Mouse (Mus musculus) heart, embryonic 11.5 days (tissue): Measurements from ENCODE around the gene Pcdh19. TPM values are rescaled to one million over a fixed set of nuclear protein-coding genes. Genes with fewer than 3 reads are reported as not detected.

Experiments used
- ATAC-seq: fragments of 200-750 bp; cut with Nextera tagmentation; replicated peaks from 2 replicates; pipeline ENCODE4 v1.8.0; 2017; ENCODE audit warnings: moderate library complexity; ENCODE audit not compliant: insufficient number of reproducible peaks, low FRiP score, low TSS enrichment
- H3K27ac ChIP-seq: fragments of 300-500 bp; sonication (generic); 2 replicates; pipeline ENCODE4 v1.5.1; 2014; ENCODE audit warnings: mild to moderate bottlenecking, low read depth, low read length
- H3K27me3 ChIP-seq: fragments of 300-500 bp; sonication (generic); 2 replicates; pipeline ENCODE4 v1.6.1; 2014; ENCODE audit warnings: mild to moderate bottlenecking, low read length, mixed read lengths; ENCODE audit not compliant: control insufficient read depth, insufficient read depth
- H3K36me3 ChIP-seq: fragments of 300-500 bp; sonication (generic); 2 replicates; pipeline ENCODE4 v1.6.1; 2014; ENCODE audit warnings: mild to moderate bottlenecking, low read length, moderate library complexity, mixed read lengths; ENCODE audit not compliant: control insufficient read depth, insufficient read depth
- H3K4me1 ChIP-seq: fragments of 300-500 bp; sonication (generic); 2 replicates; pipeline ENCODE4 v1.6.1; 2014; ENCODE audit warnings: low read length; ENCODE audit not compliant: control insufficient read depth, insufficient read depth
- H3K4me2 ChIP-seq: fragments of 300-500 bp; sonication (generic); 2 replicates; pipeline ENCODE4 v1.6.1; 2014; ENCODE audit warnings: mild to moderate bottlenecking, moderate library complexity
- H3K4me3 ChIP-seq: fragments of 300-500 bp; sonication (generic); 2 replicates; pipeline ENCODE4 v1.5.1; 2014; ENCODE audit warnings: low read depth, low read length
- H3K9ac ChIP-seq: fragments of 300-500 bp; sonication (generic); 2 replicates; pipeline ENCODE4 v1.6.1; 2014; ENCODE audit warnings: mild to moderate bottlenecking, low read depth, low read length, moderate library complexity
- H3K9me3 ChIP-seq: fragments of 300-500 bp; sonication (generic); replicated peaks from 2 replicates; pipeline ENCODE4 v1.6.1; 2016; ENCODE audit warnings: low read length; ENCODE audit not compliant: control insufficient read depth
- WGBS: fragments of 180-500 bp; shearing (Covaris S2); extraction: QIAGEN DNeasy Blood & Tissue Kit; methylation state at CpG from one replicate; pipeline ENCODE4 v1.1.7; 2014; ENCODE audit not compliant: insufficient replicate concordance; 5-methylcytosine and 5-hydroxymethylcytosine counted together
- polyA plus RNA-seq: library from polyadenylated mRNA; unstranded; fragments of >200 nt; fragmentation: Nextera tagmentation; extraction: Ambion mirVana; gene quantifications from 2 replicates; pipeline ENCODE4 v1.2.1, GENCODE M21; 2014

The Pcdh19 gene
- polyA plus RNA-seq, 1 experiment from 2014 or later, result 0.21 TPM

DNA sequence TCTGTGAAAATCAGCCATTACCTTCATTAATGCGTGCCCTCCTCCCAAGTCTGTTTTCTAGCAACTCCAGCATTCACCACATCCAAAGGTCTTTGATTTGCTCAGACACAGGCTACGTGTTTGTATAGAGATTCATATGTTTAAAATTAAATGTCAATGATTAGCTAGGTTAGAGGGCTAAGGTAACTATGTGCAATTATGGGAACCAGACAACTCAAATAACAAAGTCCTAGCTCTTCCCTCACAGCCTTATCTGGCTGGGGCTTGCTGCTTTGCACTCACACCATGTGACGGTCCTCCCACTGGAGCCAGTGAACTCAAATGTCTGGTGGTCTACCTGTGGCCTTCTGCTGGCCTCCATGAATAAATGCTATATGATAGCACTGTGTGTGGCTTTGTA lies 38.4 kb downstream of the Pcdh19 start:
- no peak overlapping the region for H3K9ac ChIP-seq
- no peaks in the 10 kb centered on the region for H3K9me3 ChIP-seq
- ATAC-seq, result no peak
- H3K27ac ChIP-seq, result no peak overlapping the region
- H3K36me3 ChIP-seq, result no peaks in the 10 kb centered on the region
- H3K4me1 ChIP-seq, result no peaks in the 10 kb centered on the region
- H3K4me2 ChIP-seq, result no peak overlapping the region
- no peak overlapping the region for H3K4me3 ChIP-seq
- H3K27me3 ChIP-seq, result no peaks in the 10 kb centered on the region
- 68% methylated on average over 3 of the region's 3 CpGs for WGBS

DNA sequence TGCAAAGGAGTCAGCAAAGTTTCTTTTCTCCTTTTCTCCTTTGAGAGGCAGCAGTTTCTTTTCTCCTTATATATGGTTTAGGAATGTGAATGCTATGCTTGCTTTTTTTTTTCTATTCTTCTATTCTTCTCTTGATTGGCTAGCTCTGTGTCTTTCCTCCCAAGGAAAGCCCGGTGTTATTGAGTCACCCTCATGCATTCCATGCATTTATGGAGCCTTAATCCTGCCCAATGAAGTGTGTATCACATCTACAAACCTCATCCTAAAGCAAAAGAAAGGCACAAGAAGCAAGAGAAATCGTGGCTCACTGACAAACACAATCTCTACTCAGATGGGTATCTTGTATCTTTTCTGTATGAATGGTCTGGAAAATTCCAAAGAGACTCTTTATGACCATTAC lies 41.0 kb downstream of the Pcdh19 start:
- Histone ChIP-seq H3K4me3 (no peak overlapping the region), H3K4me1 (no peaks in the 10 kb centered on the region), H3K27ac (no peak overlapping the region), H3K27me3 (no peaks in the 10 kb centered on the region), H3K36me3 (no peaks in the 10 kb centered on the region), H3K9me3 (no peaks in the 10 kb centered on the region), H3K9ac (no peak overlapping the region), H3K4me2 (no peak overlapping the region)
- no peak for ATAC-seq
- 63% methylated on average over 2 of the region's 2 CpGs for WGBS

DNA sequence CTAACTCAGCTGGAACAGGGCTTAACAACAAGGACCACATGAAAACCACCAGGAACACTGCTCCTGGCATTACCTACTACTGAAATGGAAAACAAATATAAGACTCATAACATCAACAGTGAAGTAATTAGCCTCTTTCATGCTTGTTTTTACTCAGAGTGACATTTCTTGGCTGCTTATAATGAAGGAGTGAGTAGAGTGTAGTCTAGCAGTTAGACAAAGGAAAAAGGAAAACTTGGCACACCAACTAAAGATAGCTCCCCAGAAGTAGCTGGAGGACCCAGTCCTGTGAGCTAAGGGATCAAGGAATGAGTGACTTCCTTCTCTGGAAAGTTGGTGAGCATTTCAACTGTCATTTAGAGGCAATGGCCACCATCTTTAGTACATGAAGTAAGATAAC lies 49.3 kb downstream of the Pcdh19 start:
- H3K9me3 ChIP-seq, result no peaks in the 10 kb centered on the region
- H3K27ac ChIP-seq, result no peak overlapping the region
- no peak for ATAC-seq
- H3K4me3 ChIP-seq, result no peak overlapping the region
- no peaks in the 10 kb centered on the region for H3K4me1 ChIP-seq
- no peaks in the 10 kb centered on the region for H3K36me3 ChIP-seq
- H3K9ac ChIP-seq, result no peak overlapping the region
- H3K4me2 ChIP-seq, result no peak overlapping the region
- no peaks in the 10 kb centered on the region for H3K27me3 ChIP-seq

DNA sequence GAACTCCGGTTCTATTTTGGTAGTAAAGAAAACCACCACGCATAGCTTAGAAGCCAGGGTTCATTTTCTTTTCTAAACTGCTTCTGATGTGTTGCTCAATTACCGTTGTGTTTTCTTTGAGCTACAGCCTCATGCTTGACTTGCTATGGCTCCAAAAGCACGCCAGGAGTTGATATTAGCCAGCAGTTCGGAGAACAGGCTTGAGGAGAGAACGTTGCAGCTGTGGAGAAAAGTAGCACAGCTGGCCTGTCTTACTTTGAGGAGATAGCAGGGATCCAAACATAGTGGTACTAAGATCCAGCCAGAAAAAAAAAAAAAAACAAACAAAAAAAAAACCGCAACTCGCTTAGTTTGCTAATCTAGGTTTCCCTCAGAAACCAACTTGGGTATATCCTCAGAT lies 59.2 kb downstream of the Pcdh19 start:
- no peak overlapping the region for H3K27ac ChIP-seq
- no peaks in the 10 kb centered on the region for H3K27me3 ChIP-seq
- no peak overlapping the region for H3K4me3 ChIP-seq
- H3K9me3 ChIP-seq, result no peaks in the 10 kb centered on the region
- 70% methylated on average over 8 of the region's 8 CpGs for WGBS
- no peaks in the 10 kb centered on the region for H3K36me3 ChIP-seq
- no peak for ATAC-seq
- no peak overlapping the region for H3K4me2 ChIP-seq
- H3K9ac ChIP-seq, result no peak overlapping the region
- H3K4me1 ChIP-seq, result no peaks in the 10 kb centered on the region

DNA sequence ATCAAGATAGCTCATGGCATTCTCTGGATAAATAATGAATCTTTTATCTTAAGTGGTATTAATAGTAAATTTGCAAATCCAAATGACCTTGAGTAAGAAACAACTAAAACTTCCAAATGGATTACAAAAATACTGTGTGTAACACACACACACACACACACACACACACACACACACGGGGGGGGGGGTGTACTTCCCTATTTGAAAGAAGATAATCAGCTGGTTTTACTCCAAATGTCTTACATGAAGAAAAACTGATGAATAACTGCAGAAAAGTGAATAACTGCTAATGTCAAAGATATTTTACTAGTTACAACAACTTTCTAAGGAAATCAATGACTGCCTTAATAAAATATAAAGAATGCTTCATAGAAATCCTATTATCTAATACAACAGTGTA lies 70.6 kb downstream of the Pcdh19 start:
- no peak overlapping the region for H3K27ac ChIP-seq
- 56% methylated on average over 1 of the region's 1 CpGs for WGBS

DNA sequence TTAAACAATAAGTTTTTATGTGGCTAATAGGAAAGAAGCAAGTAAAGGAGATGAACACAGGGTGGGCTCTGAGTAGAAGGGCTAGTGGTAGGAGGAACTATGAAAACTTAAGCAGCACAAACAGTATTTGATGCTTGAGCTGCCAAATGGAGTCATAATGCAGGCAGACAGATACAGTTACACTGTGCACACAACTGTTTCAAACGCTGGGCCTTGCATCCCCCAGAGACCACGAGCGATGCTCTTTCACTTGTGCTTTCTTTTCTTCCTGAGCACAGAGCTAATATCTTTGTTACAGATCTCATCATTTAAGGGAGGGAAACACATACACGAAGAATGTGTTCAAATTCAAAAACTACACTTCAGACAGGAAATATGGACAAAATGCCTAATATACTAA lies 83.0 kb downstream of the Pcdh19 start:
- Histone ChIP-seq H3K4me1 (no peaks in the 10 kb centered on the region), H3K4me3 (no peak overlapping the region), H3K9me3 (no peaks in the 10 kb centered on the region), H3K9ac (no peak overlapping the region), H3K27me3 (no peaks in the 10 kb centered on the region), H3K36me3 (no peaks in the 10 kb centered on the region), H3K27ac (no peak overlapping the region), H3K4me2 (no peak overlapping the region)
- no peak for ATAC-seq
- WGBS, result 69% methylated on average over 4 of the region's 4 CpGs

More for the DNA sequence above, 70.6 kb downstream of the Pcdh19 start:
- no peaks in the 10 kb centered on the region for H3K4me1 ChIP-seq
- no peaks in the 10 kb centered on the region for H3K9me3 ChIP-seq
- H3K4me2 ChIP-seq, result no peak overlapping the region
- H3K9ac ChIP-seq, result no peak overlapping the region
- no peak overlapping the region for H3K4me3 ChIP-seq
- no peaks in the 10 kb centered on the region for H3K36me3 ChIP-seq
- ATAC-seq, result no peak
- no peaks in the 10 kb centered on the region for H3K27me3 ChIP-seq

DNA sequence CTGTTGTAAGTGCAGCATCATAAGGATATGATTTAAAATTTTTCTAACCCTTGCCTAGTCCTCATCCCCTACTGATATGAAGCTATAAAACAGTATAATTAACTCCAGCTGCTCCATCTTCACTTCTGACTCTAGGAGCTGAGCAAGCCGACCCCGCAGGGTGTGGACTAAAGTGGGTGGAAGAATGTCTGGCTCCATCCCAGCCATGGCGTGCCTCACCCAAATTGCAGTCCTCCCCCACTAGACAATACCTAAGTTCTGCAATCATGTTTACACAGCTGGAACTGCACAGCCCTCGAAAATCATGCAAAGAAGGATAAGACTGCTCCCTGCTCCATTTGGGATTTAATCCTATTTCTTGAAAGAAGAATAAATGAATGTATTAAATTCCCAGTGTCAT lies 84.5 kb downstream of the Pcdh19 start:
- no peak overlapping the region for H3K4me2 ChIP-seq
- H3K9me3 ChIP-seq, result no peaks in the 10 kb centered on the region
- H3K4me3 ChIP-seq, result no peak overlapping the region
- H3K36me3 ChIP-seq, result no peaks in the 10 kb centered on the region
- ATAC-seq, result no peak
- no peak overlapping the region for H3K9ac ChIP-seq
- 49% methylated on average over 4 of the region's 4 CpGs for whole genome bisulfite sequencing
- H3K4me1 ChIP-seq, result no peaks in the 10 kb centered on the region
- H3K27me3 ChIP-seq, result no peaks in the 10 kb centered on the region
- H3K27ac ChIP-seq, result no peak overlapping the region

DNA sequence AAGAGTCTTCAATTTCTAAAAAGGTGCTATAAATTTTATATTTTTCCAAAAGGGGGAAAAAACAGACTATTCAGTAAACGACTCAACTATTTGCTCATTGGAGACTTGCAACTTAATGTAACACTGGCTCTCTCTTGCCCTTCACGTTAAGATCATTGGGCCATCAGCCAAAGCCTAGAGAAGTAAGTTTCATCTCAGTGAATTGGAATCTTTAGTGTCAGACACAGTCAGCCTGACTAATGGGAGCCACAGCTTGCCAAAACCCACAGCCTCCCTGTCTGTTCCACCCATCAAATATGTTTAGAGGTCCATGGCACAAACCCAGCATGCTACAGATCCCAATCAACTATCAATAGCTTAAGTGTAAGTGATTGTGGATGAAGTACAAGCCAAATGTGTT lies 86.7 kb downstream of the Pcdh19 start:
- Histone ChIP-seq H3K36me3 (no peaks in the 10 kb centered on the region), H3K9me3 (no peaks in the 10 kb centered on the region), H3K27me3 (no peaks in the 10 kb centered on the region), H3K4me1 (no peaks in the 10 kb centered on the region), H3K27ac (no peak overlapping the region), H3K4me2 (no peak overlapping the region), H3K9ac (no peak overlapping the region), H3K4me3 (no peak overlapping the region)
- no peak for ATAC-seq
- WGBS, result 73% methylated on average over 2 of the region's 2 CpGs

DNA sequence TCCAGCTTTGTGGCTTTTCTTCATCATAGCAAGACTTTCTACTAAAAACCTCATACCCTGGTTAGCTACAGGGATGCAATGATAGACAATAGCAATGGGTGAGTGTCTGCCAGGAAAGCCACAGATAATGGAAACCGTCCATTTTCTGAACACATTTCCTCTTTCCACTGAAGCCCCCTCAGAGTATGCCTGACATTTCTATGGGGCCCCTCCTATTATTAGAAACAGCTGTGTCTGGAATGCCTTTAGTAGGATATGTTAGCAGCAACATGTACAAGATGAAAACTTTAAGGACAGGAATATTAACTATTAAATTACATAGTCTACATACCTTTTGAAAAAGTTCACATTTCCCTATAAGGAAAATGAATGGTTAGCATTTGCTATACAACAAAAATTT lies 87.1 kb downstream of the Pcdh19 start:
- ATAC-seq, result no peak
- Histone ChIP-seq H3K27me3 (no peaks in the 10 kb centered on the region), H3K36me3 (no peaks in the 10 kb centered on the region), H3K4me2 (no peak overlapping the region), H3K4me3 (no peak overlapping the region), H3K9ac (no peak overlapping the region), H3K9me3 (no peaks in the 10 kb centered on the region), H3K27ac (no peak overlapping the region), H3K4me1 (no peaks in the 10 kb centered on the region)
- 34% methylated on average over 1 of the region's 1 CpGs for WGBS
